Mouse (Mus musculus) lung, postnatal 25 days (tissue): ENCODE data around the gene Hace1.
"Not testable (repeated sequence)": the region's sequence is repeated elsewhere in the genome, so short reads cannot be mapped to it uniquely, and the experiment has no call there.

Source experiments
- DNase-seq: peaks from one replicate; pipeline ENCODE4 v3.0.0; 2022; ENCODE audit warnings: low spot score

The Hace1 gene

DNA sequence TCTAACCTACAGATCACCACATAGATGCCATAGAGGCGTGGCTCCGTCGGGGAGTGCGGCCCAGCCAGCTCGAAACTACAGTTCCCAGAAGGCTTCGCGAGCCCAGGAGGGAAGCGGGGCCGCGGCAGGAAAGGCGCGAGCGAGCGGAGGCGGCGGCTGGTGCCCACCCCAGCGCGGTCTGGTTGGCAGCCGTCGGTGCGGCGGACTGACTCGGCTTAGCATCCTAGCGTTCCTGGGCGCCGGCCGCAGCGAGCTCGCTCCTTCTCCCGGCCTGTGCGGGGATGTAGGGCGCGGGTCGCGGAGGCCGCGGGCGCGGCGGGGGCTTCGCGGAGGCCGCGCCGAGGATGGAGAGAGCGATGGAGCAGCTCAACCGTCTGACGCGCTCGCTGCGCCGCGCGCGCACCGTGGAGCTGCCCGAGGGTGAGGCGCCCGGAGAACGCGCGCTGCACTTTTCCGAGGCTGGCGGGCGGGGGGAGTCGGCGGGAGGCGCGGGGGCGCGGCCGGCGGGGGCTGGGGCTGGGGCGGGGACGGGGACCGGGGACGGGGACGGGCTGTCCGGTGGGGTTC is at the start of gene Hace1:
Gene Hace1 (plus strand): TSS at position 99 of the 567 bp plus-strand sequence.
- DNase-seq = peak; percentile 86

DNA sequence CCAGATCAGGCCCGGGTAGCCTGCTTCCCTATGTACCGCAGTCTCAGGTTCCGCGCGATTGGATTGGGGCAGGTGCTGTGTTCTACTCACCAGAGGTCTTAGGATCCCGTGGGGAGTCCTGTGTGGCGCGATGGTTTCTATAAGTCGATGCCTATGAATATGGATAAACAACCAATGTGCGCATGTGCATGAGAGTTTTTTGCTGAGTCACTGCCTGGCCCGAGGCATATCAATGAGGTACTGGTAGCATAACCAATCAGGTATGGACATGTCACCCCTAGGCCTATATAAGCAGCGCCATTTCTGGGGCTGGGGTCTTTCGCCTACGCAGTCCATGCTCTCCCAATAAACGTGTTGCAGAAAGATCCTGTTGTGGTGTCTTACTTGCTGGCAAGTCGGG is 40.3 kb upstream of the Hace1 start:
- not testable (repeated sequence) for DNase-seq

DNA sequence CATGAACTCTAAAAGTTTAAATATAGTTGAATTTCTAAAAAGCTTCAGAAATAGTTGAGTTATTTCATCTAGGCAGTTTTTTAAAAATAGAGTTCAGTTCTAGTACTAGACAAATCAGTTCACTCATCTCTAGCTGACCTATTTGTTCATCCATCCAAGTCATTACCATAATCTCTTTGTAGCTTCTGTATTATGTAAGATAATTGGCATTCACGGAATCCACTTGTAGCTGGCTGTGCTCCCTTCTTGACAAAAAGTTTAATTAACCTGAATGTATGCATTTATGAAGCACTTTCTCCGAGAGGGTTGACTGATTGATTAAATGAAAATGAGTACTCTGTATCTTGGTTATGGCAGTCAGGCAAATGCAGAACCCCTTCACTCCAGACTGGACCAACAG is 34.9 kb upstream of the Hace1 start:
- DNase-seq = no peak

DNA sequence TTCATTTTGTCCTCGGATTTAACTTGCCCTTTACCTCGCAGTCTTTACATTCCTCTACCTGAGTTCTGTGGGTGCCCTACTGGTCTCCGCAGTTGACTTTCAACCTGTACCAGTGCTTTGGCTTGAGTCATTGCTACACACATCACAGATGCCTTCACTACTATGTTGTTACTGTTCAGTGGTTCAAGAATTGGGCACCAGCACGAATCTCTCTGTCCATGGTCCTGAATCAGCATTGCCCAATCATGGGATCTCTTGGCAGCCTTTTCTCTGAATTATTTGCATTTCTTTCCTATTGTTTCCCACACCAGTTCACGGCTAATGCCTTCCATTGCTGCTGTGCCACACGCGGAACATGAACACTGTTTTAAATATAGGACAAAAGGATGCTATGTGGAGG is 30.8 kb upstream of the Hace1 start:
- peak; percentile 10 for DNase-seq

DNA sequence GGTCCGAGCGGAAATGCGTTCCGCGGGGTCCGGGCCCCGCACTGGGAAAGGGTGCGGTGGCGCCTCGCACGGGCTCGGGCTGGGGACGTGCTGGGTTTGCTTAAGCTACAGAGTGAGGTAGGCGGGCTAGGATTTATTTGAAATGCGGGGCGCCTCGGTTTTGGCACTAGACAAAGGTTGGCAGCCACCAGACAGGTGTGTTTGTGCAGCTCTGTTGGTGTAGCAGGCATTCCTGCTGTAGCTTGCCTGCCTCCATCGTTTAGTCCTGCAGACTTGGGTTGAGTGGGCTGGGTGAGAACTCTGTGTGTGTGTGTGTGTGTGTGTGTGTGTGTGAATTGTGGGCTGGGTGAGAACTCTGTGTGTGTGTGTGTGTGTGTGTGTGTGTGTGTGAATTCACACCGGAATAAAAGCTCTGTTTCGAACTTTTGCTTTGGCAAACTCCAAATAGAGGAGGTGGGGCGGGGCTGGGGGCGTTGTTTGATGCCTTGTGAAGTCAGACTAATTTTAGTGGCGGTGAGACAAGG is 731 bp downstream of the Hace1 start:
- peak; percentile 3 for DNase-seq

DNA sequence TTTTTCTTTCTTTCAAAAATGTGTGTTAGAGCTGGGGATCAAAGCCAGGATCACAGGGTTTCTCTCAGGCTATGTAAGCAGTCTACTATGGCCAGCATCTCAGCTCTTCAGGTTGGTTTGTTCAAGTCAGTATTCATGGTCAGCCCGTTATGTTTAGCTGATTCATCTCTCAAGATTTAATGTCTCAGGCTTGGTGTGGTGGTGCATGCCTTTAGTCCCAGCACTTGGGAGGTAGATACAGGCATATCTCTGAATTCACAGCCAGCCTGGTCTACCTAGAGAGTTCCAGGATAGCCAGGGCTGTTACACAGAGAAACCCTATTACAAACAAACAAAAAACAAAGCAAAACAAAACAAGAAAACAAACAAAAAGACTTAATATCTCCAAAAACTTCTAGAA is 5.7 kb downstream of the Hace1 start:
- no peak for DNase-seq

DNA sequence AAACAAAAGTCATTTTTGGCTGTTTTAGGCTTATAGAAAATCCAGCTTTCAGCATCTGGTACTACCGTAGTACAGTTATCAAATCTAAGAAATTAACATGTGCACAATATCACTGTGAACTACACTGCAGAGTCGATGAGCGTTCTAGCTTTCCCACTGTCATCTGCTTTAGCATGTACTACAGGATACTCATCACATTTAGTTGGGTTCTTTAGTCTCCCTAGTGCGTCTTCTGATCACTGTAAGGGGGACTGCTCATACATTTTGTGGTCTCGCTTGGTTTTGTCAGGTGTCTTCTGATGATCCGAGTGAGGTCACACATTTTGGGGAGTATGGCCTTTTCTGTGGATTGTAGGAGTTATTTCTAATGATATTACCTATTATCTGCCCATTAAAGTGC is 6.2 kb downstream of the Hace1 start:
- no peak for DNase-seq

DNA sequence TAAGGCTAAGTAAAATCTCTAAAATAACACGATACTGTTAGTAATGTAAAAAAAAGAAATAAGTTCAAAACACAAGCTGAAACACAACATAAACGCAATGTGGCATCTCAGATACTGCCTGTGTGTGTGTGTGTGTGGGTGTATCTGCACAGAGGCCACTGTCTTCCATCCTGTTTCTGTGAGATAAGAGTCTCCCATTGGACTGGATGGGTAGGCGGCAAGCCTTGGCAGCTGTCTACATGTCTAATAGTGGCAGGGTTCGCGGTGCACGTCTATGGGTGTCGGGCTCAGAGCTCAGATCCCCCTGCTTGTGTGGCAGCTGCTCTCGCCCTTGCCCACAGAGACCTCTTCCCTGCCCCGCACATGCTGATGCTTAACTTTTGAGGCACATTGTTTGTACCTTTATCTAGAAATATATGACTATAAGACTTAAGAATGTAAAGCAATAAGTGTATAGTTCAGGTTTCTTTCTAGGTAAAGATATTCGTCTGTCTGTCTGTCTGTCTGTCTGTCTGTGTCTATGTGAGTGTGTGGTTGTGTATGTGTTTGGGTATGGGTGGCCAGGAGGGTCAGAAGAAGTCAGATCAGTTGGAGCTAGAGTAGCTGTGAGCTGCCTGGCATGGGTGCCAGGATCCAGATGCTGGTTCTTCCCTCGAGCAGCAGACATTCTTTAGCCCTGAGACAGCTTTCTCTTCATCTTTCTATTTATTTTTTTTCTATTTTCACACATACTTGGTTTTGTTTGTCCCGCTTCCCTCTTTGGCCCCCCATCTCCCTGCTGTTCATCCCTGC is 6.9 kb downstream of the Hace1 start:
- DNase-seq = no peak

DNA sequence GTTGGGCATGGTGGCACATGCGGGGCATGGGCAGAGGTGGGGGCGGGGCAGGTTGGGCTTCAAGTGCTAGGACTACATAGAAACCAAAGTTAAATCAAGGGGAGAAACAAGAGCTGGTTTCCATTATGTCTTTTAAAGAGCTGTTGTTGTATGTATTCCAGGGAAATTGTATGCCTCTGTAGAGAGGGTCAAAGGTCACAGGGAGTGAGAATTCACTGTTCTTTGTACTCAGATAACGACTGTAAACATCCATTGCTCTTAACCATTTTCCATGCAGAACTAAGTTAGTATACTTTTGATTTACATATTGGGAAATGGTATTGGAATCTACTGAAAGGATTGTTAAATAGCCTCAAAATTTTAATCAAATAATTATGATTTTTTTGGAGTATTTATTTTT is 28.2 kb downstream of the Hace1 start:
- no peak for DNase-seq

DNA sequence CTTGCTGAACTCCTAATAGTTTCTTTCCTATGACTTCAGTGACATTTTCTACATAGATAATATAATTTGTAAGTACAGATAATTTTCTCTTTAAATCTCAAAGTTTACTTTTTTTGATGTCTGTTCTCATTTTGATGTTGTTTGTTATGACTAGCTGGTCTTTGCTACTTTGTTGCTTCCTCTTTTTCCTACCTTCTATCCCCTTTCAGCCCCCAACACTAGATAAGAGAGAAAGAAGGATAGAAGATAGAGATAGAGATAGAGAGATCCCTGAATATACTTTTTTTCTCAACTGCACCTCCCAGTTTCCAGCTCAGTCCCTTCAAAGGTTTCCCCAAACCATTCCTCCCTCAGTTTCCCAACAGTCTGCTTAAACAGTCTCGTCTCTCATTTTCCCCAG is 33.1 kb downstream of the Hace1 start:
- DNase-seq = no peak

DNA sequence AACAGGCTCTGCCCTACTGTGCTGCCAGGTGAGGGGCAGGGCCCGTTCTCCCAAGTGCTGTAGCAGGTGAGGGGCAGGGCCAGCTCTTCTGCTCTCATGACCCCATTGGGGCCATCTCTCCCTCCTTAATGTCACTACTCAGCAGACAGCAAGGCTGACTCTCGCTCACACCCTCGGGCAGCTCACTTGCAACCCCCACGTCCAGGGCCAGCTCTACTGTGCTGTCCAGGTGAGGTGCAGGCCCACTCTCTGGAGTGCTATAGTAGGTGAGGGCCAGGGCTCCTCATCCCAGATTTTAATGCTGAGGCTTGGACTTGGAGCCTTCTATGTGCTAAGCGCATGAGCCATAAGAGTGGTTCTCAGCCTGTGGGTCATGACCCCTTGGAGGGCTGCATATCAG is 38.4 kb downstream of the Hace1 start:
- DNase-seq = no peak

DNA sequence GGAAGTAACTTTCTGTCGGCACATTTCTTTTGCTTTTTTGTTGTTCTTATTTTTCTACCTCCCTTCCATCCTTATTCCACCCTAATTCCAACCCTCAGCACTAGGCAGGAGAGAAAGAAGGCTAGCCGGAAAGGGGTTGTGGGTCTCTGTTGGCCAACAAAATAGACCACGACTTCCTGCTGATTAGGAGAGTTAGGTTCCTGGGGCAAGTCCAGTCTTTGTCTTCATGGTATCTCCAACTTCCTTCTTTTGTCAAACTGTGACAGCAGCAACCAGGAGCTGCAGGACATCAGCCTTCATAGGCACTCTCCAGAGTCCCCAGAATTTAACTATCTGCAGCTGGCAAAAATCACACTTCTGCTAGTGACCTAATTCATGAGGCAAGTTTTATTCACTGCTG is 41.4 kb downstream of the Hace1 start:
- DNase-seq = peak; percentile 2

DNA sequence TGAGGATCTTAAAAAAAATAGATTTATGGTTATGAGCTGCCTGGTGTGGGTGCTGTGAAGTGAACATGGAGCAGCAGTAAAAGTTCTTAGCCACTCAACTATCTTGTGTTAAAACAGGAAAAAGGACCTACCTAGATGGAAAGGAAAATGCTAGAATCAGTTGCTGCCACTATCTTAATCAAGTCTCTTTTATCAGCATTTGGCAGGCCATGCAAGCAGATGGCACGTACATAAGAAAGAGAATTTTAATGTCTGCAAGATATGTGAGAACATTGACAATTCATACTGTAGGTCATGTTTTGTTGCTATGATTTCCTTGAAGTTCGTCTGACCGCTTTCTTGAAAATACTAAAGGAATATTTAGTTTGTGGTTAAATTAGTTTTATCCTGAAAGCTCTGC is 54.4 kb downstream of the Hace1 start:
- no peak for DNase-seq

DNA sequence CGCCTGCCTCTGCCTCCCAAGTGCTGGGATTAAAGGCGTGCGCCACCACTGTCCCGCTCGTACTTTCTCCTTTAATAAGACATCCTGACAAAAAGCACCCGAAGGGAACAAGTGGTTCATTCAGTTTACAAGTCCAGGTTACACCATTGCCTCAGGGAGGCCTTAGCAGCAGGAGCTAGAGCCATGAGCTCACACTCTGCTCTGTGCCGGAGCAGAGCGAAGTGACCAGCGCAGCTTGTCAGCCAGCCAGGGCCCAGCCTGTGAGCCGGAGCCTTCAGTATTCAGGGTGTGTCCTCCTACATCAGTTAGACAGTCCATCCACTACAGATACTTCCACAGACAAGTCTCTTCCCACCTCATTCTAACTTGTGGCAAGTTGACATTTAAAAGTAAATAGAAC is 55.0 kb downstream of the Hace1 start:
- no peak for DNase-seq

DNA sequence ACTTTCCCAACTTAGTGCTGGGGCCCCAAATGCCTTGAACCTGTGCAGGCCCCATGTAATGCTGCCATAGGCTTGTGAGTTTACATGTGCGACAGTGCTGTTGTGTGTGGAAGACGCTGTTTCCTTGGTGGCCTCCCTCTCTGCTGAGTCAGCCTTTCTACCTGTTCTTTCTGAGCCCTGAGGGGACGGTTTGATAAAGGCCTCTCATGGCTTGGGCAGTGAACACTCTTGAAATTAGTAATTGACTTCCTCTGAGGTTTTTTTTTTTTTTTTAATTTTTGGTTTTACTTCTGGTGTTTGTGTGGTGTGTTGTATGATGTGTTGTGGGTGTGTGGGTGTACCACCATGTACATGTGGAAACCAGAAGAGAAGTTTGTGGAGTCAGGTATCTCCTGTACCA is 57.6 kb downstream of the Hace1 start:
- DNase-seq = no peak

DNA sequence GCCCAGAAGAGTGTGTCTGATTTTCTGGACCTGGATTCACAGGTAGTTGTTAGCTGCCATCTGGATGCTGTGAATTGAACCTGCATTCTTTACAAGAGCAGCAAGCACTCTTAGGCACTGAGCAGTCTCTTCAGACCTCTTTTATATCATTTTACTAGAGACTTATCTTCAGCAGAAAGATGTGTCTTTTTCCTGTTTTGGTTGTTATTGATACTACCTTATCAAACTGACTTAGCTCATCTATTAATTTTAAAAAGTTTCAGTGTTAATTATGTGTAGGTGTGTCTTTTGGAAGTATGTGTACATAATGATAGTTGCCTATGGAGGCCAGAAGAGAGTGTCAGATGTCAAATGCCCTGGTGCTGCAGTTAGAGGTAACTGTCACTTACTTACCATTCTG is 62.1 kb downstream of the Hace1 start:
- DNase-seq = no peak

DNA sequence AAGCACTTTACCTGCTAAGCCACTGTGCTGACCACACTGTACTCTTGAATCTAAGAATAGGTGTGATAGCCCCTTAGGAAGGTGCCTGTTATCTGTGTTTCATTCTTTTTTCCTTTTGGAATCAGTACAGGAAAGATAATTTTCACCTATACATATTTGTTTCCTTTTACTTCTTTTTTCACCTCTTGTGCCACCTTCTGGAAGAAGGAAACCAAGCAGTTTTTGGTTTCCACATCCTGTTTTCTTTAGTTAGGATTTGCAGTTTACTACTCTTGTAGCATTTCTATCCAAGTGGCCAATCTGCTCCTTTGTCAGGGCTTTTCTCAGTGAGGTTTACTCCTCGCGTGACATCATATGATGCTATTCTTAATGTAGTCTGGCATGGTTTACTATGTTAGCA is 76.4 kb downstream of the Hace1 start:
- DNase-seq = no peak

DNA sequence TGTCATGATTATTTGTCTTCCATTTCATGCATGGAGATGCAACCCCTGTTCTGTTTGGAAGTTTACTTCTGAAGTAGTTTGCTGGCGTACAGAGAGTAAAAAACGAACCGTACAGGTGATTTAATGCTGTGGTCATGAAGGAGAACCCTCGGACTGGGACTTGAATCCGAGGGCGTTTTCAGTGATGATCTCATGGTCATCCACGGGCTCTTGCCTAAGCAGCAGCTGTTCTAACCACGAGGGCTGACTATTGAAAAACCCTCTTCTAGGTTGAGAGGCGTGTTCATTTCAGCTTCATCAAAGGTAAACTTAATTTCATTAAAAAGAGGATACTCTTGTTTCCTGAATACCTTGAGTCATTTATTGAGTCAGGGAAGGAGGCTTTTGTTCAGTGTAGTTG is 84.4 kb downstream of the Hace1 start:
- DNase-seq = no peak

DNA sequence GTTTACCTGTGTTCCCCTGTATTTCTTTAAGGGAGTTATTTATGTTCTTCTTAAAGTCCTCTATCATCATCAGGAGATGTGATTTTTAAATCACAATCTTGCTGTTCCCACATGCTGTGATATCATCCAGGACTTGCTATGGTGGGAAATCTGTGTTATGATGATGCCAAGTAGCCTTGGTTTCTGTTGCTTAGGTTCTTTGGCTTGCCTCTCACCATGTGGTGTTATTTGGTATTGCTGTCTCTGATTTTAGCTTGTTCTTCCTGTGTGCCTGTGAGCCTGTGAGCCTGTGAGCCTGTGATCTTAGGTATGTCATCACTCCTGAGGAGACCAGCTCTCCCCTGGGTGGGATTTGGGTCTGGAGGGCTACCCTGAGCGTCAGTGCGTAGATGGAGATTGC is 90.6 kb downstream of the Hace1 start:
- DNase-seq = no peak

DNA sequence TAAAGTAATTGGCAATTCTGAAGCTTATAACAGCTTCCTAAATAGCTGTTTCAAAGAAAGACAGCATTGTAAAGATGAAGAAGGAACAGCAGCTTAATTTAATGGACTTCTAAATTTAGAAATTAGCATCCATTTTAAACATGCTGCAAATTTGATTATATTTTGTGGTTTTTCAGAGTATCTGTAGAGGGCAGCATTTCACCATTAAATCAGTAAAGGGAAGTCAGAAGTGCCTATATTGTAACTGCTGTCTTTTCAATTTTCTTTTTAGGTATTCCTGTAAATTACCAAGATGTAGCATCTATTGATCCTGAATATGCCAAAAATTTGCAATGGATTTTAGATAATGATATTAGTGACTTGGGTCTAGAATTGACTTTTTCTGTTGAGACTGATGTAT is 99.2 kb downstream of the Hace1 start:
- no peak for DNase-seq

DNA sequence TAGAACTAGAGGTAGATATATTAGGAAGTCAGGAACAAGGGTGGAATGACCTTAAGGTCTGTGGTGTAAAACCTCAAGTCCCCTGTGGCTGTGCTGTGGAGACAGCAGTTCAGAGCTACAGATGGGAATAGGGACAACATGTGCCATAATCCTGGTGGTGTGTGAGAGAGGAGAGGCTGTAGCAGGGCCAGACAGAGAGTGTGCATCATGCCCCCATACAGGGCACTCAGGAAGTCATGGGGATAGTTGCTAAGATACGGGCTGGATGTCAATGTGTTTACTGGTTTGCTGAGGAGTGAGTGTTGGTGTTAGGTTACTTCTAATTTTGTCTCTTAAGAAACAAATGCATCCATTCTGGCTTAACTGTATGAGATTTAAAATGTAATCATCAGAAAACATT is 108.6 kb downstream of the Hace1 start:
- no peak for DNase-seq

DNA sequence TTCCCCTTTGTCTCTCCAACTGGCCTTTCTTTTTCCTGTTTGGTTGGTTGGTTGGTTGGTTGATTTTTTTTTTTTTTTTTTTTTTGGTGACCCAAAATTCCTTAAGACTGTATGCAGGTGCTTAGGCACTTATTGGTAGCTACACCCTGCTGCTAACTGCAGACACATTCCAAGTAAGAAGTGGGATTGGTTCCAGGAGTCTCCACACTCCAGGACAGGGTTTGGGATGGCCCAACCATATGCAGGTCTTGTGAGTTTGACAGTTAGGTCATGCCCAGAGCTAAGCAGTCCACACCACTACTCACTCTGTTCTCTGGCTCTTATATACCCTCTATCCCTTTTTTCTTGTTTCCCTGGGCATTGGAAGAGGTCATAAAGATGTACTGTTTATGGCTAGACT is 117.3 kb downstream of the Hace1 start:
- no peak for DNase-seq

DNA sequence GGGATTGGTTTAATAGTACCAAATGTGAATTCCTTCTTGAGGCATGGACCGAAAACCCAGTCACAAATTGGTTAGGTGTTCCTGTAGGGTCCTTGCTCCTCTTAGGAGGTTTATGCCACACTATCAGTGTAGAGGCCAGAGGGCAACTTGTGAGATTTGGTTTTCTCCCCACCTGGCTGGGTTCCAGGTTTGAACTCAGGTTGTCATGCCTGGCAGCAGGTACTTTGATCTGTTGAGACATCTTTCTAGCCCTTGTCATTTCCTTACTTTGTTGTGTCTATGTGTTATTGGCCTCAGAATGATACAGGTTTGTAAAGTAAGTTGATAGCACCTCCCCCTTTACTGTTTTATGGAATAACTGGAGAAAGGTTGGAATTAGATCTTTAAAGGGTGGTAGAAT is 117.9 kb downstream of the Hace1 start:
- no peak for DNase-seq

DNA sequence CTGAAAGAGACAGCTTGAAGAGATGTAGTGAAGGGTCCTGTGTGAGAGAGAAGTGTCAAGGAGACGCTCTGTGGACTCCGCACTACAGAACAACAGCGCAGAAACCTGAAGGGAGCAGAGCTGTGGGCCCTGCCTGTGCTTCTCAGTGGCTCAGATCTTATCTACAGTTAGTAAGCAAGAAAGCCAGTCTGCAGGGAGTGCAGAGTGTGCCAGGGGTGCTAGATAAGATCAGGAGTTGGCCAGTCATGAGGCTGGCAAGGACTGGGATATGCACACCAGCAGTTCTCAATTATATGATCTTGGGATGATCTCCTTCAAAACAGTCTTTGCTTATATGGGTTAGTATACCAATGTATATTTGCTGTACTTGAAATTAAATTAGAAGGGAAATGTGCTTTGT is 121.3 kb downstream of the Hace1 start:
- no peak for DNase-seq
